Mouse (Mus musculus) forebrain, postnatal 0 days (tissue): ENCODE results near the gene Slc4a8. TPM values are rescaled to one million over a fixed set of nuclear protein-coding genes. Genes with fewer than 3 reads are reported as not detected.

Source experiments
- ATAC-seq: fragments of 200-750 bp; cut with Nextera tagmentation; 2 replicates; pipeline ENCODE4 v1.8.0; 2017; ENCODE audit warnings: mild to moderate bottlenecking, moderate library complexity
- DNase-seq: peaks from one replicate; pipeline ENCODE4 v3.0.0-alpha.2; 2015
- H3K27ac ChIP-seq: fragments of 300-500 bp; sonication (generic); 2 replicates; pipeline ENCODE4 v1.5.1; 2014; ENCODE audit warnings: low read depth, mild to moderate bottlenecking, antibody characterized with exemption, low read length, moderate library complexity, mixed read lengths
- H3K27me3 ChIP-seq: fragments of 300-500 bp; sonication (generic); 2 replicates; pipeline ENCODE4 v1.6.1; 2014; ENCODE audit warnings: mild to moderate bottlenecking, low read length, mixed read lengths; ENCODE audit not compliant: insufficient read depth
- H3K36me3 ChIP-seq: fragments of 300-500 bp; sonication (generic); 2 replicates; pipeline ENCODE4 v1.6.1; 2014; ENCODE audit warnings: mild to moderate bottlenecking, moderate library complexity; ENCODE audit not compliant: insufficient read depth
- H3K4me1 ChIP-seq: fragments of 300-500 bp; sonication (generic); 2 replicates; pipeline ENCODE4 v1.6.1; 2014; ENCODE audit warnings: antibody characterized with exemption; ENCODE audit not compliant: insufficient read depth
- H3K4me2 ChIP-seq: fragments of 300-500 bp; sonication (generic); 2 replicates; pipeline ENCODE4 v1.6.1; 2014; ENCODE audit warnings: low read depth, mild to moderate bottlenecking, moderate library complexity
- H3K4me3 ChIP-seq: fragments of 300-500 bp; sonication (generic); 2 replicates; pipeline ENCODE4 v1.5.1; 2014; ENCODE audit warnings: low read depth, low read length, mixed read lengths
- H3K9ac ChIP-seq: fragments of 300-500 bp; sonication (generic); 2 replicates; pipeline ENCODE4 v1.6.1; 2014; ENCODE audit warnings: mild to moderate bottlenecking
- H3K9me3 ChIP-seq: fragments of 300-500 bp; sonication (generic); 2 replicates; pipeline ENCODE4 v1.6.1; 2016; ENCODE audit warnings: low read length
- CTCF ChIP-seq: sonication (generic); IDR thresholded peaks from 2 replicates; pipeline ENCODE4 v1.5.1; 2016; ENCODE audit warnings: antibody characterized with exemption, control low read depth, low read depth
- WGBS: fragments of 180-500 bp; shearing (Covaris S2); extraction: QIAGEN DNeasy Blood & Tissue Kit; methylation state at CpG from one replicate; pipeline ENCODE4 v1.1.7; 2014; 5-methylcytosine and 5-hydroxymethylcytosine counted together
- polyA plus RNA-seq: library from polyadenylated mRNA; unstranded; fragments of >200 nt; fragmentation: Nextera tagmentation; extraction: Ambion mirVana; gene quantifications from 2 replicates; pipeline ENCODE4 v1.2.1, GENCODE M21; 2015
- total RNA-seq: library from RNA; depleted of rRNA; stranded (reverse); fragments of >200 nt; gene quantifications from 2 replicates; pipeline ENCODE4 v1.2.3, GENCODE M21; 2014

Gene Slc4a8
- total and polyA plus RNA-seq, 2 experiments from 2014 or later: 31.2 to 38.3 TPM

GRCm38 (mm10) chr15:100783244-100783987, 21.9 kb downstream of the Slc4a8 start:
- Histone ChIP-seq H3K36me3 (peaks cover 36% of the 10 kb centered on the region), H3K4me1 (no peaks in the 10 kb centered on the region), H3K27ac (no peak overlapping the region), H3K9me3 (no peaks in the 10 kb centered on the region), H3K4me3 (no peak overlapping the region), H3K9ac (no peak overlapping the region), H3K27me3 (no peaks in the 10 kb centered on the region), H3K4me2 (no peak overlapping the region)
- 92% methylated on average over 13 of the region's 13 CpGs for WGBS
- ATAC-seq (no peak), DNase-seq (no peak)
- peak; percentile 20; the same call in 1 of the 2 replicates for TF ChIP-seq CTCF

GRCm38 (mm10) chr15:100790219-100790618, 28.7 kb downstream of the Slc4a8 start:
- no peak overlapping the region for H3K4me3 ChIP-seq
- no peak overlapping the region for H3K4me2 ChIP-seq
- no peaks in the 10 kb centered on the region for H3K27me3 ChIP-seq
- H3K9ac ChIP-seq: no peak overlapping the region
- WGBS: 87% methylated on average over 6 of the region's 6 CpGs
- no peak for TF ChIP-seq CTCF
- ATAC-seq: no peak
- DNase-seq: no peak
- H3K27ac ChIP-seq: no peak overlapping the region
- peaks cover 70% of the 10 kb centered on the region for H3K36me3 ChIP-seq
- H3K9me3 ChIP-seq: no peaks in the 10 kb centered on the region
- no peaks in the 10 kb centered on the region for H3K4me1 ChIP-seq

GRCm38 (mm10) chr15:100792324-100792723, 30.8 kb downstream of the Slc4a8 start:
- H3K36me3 ChIP-seq: peaks cover 68% of the 10 kb centered on the region
- H3K27ac ChIP-seq: no peak overlapping the region
- no peak for ATAC-seq
- no peak overlapping the region for H3K9ac ChIP-seq
- H3K27me3 ChIP-seq: no peaks in the 10 kb centered on the region
- H3K4me1 ChIP-seq: no peaks in the 10 kb centered on the region
- no peaks in the 10 kb centered on the region for H3K9me3 ChIP-seq
- H3K4me3 ChIP-seq: no peak overlapping the region
- DNase-seq: no peak
- H3K4me2 ChIP-seq: no peak overlapping the region
- no peak for TF ChIP-seq CTCF
- 41% methylated on average over 2 of the region's 2 CpGs for WGBS

- H3K4me1 ChIP-seq: no peaks in the 10 kb centered on the region
- H3K4me3 ChIP-seq: no peak overlapping the region
- no peaks in the 10 kb centered on the region for H3K27me3 ChIP-seq
- H3K4me2 ChIP-seq: no peak overlapping the region
- DNase-seq (no peak), ATAC-seq (no peak)
- TF ChIP-seq CTCF: no peak
- no peak overlapping the region for H3K27ac ChIP-seq
- H3K9me3 ChIP-seq: no peaks in the 10 kb centered on the region
- WGBS: 83% methylated on average over 13 of the region's 13 CpGs
- H3K36me3 ChIP-seq: peaks cover 65% of the 10 kb centered on the region
- H3K9ac ChIP-seq: no peak overlapping the region
Measured at GRCm38 (mm10) chr15:100800914-100801313, 39.4 kb downstream of the Slc4a8 start.

- Histone ChIP-seq H3K27me3 (no peaks in the 10 kb centered on the region), H3K4me3 (no peak overlapping the region), H3K4me2 (no peak overlapping the region), H3K9ac (no peak overlapping the region), H3K4me1 (no peaks in the 10 kb centered on the region), H3K36me3 (peaks cover 49% of the 10 kb centered on the region), H3K27ac (no peak overlapping the region), H3K9me3 (no peaks in the 10 kb centered on the region)
- ATAC-seq (no peak), DNase-seq (no peak)
- TF ChIP-seq CTCF: no peak
- WGBS: 82% methylated on average over 12 of the region's 12 CpGs
Measured at GRCm38 (mm10) chr15:100808062-100808461, 46.5 kb downstream of the Slc4a8 start.

- H3K4me1 ChIP-seq: no peaks in the 10 kb centered on the region
- H3K27ac ChIP-seq: no peak overlapping the region
- H3K36me3 ChIP-seq: peaks cover 49% of the 10 kb centered on the region
- no peak overlapping the region for H3K4me3 ChIP-seq
- no peak overlapping the region for H3K4me2 ChIP-seq
- WGBS: 85% methylated on average over 9 of the region's 9 CpGs
- no peak for TF ChIP-seq CTCF
- DNase-seq (no peak), ATAC-seq (no peak)
- no peak overlapping the region for H3K9ac ChIP-seq
- H3K9me3 ChIP-seq: no peaks in the 10 kb centered on the region
- H3K27me3 ChIP-seq: no peaks in the 10 kb centered on the region
Measured at GRCm38 (mm10) chr15:100808484-100808883, 46.9 kb downstream of the Slc4a8 start.

GRCm38 (mm10) chr15:100810243-100810642, 48.7 kb downstream of the Slc4a8 start:
- peaks cover 45% of the 10 kb centered on the region for H3K36me3 ChIP-seq
- 89% methylated on average over 8 of the region's 8 CpGs for WGBS

More at GRCm38 (mm10) chr15:100810243-100810642, 48.7 kb downstream of the Slc4a8 start:
- no peaks in the 10 kb centered on the region for H3K27me3 ChIP-seq
- no peaks in the 10 kb centered on the region for H3K9me3 ChIP-seq
- no peaks in the 10 kb centered on the region for H3K4me1 ChIP-seq
- TF ChIP-seq CTCF: no peak
- H3K27ac ChIP-seq: no peak overlapping the region
- no peak for ATAC-seq
- H3K4me3 ChIP-seq: no peak overlapping the region
- no peak overlapping the region for H3K9ac ChIP-seq
- no peak overlapping the region for H3K4me2 ChIP-seq
- no peak for DNase-seq
